Mouse (Mus musculus) lung, postnatal 0 days (tissue): ENCODE data around the gene Gm17334.

ENCODE experiments used
- CTCF ChIP-seq: IDR thresholded peaks from 2 replicates; pipeline ENCODE4 v1.5.1; 2016; ENCODE audit warnings: antibody characterized with exemption, mild to moderate bottlenecking
- EP300 ChIP-seq: IDR thresholded peaks from 2 replicates; pipeline ENCODE4 v1.6.1; 2016; ENCODE audit warnings: antibody characterized with exemption, mild to moderate bottlenecking, control low read depth

GRCm38 (mm10) chr11:53811312-53811711 lies 38.3 kb upstream of the Gm17334 start:
- TF ChIP-seq EP300 (no peak), CTCF (no peak)
